Mouse (Mus musculus) liver, adult 2 months (tissue): Measurements from ENCODE around the gene Polr2h. TPM values are rescaled to one million over a fixed set of nuclear protein-coding genes. Genes with fewer than 3 reads are reported as not detected.

Experiments
- DNase-seq: peaks from one replicate; pipeline ENCODE4 v3.0.0-alpha.2; 2011; ENCODE audit warnings: low read depth, low spot score; ENCODE audit errors: extremely low read depth
- H3K27ac ChIP-seq: fragments of 200-500 bp; replicated peaks from 2 replicates; pipeline ENCODE4 v1.5.1; 2012; ENCODE audit warnings: low read depth, mild to moderate bottlenecking, control low read depth, inconsistent platforms, low read length; ENCODE audit not compliant: insufficient read depth
- H3K27me3 ChIP-seq: fragments of 200-500 bp; 2 replicates; pipeline ENCODE4 v1.6.1; 2012; ENCODE audit warnings: mild to moderate bottlenecking, moderate library complexity, low read length, inconsistent platforms; ENCODE audit not compliant: control insufficient read depth, insufficient read depth
- H3K36me3 ChIP-seq: fragments of 200-500 bp; 2 replicates; pipeline ENCODE4 v1.6.1; 2012; ENCODE audit warnings: low read length, inconsistent platforms; ENCODE audit not compliant: control insufficient read depth, insufficient read depth
- H3K4me1 ChIP-seq: fragments of 200-500 bp; 2 replicates; pipeline ENCODE4 v1.6.1; 2011; ENCODE audit warnings: low read length; ENCODE audit not compliant: control insufficient read depth, insufficient read depth
- H3K4me3 ChIP-seq: fragments of 200-500 bp; 2 replicates; pipeline ENCODE4 v1.5.1; 2011; ENCODE audit warnings: low read depth, mild to moderate bottlenecking, control low read depth, low read length, moderate library complexity; ENCODE audit not compliant: insufficient read depth
- H3K79me2 ChIP-seq: fragments of 200-500 bp; 2 replicates; pipeline ENCODE4 v1.6.1; 2012; ENCODE audit warnings: inconsistent platforms, mild to moderate bottlenecking, low read length, moderate library complexity; ENCODE audit not compliant: control insufficient read depth, insufficient read depth
- H3K9ac ChIP-seq: fragments of 200-500 bp; 2 replicates; pipeline ENCODE4 v1.6.1; 2012; ENCODE audit warnings: low read depth, mild to moderate bottlenecking, control low read depth, inconsistent platforms, low read length
- CTCF ChIP-seq: fragments of 200-500 bp; IDR thresholded peaks from 2 replicates; pipeline ENCODE4 v1.5.1; 2011; ENCODE audit warnings: low read depth, low read length, control low read depth
- POLR2A ChIP-seq: fragments of 200-500 bp; IDR thresholded peaks from 2 replicates; pipeline ENCODE4 v1.6.1; 2011; ENCODE audit warnings: low read length, control low read depth; ENCODE audit not compliant: insufficient read depth; ENCODE audit errors: extremely low read depth
- WGBS: fragments of 180-500 bp; shearing (Covaris S2); methylation state at CpG from one replicate; pipeline ENCODE4 v1.1.7; 2018; 5-methylcytosine and 5-hydroxymethylcytosine counted together
- polyA plus RNA-seq: library from polyadenylated mRNA; depleted of rRNA; stranded (reverse); fragments of >200 nt; gene quantifications from 2 replicates; pipeline ENCODE4 v1.2.3, GENCODE M21; 2012
- total RNA-seq: library from RNA; depleted of rRNA; stranded (reverse); fragments of >200 nt; gene quantifications from 2 replicates; pipeline ENCODE4 v1.2.3, GENCODE M21; 2014

Polr2h gene
- total and polyA plus RNA-seq, 2 experiments: 9.5 to 19.2 TPM

- H3K4me3 ChIP-seq: no peak overlapping the region
- no peak for DNase-seq
- TF ChIP-seq POLR2A (no peak), CTCF (no peak)
- no peaks in the 10 kb centered on the region; the same call in 1 of the 2 replicates for H3K79me2 ChIP-seq
- H3K27ac ChIP-seq: no peak overlapping the region
- WGBS: 81% methylated on average over 5 of the region's 5 CpGs
- no peak overlapping the region for H3K9ac ChIP-seq
- peaks cover 5% of the 10 kb centered on the region; the same call in 1 of the 2 replicates for H3K36me3 ChIP-seq
- peaks cover 5% of the 10 kb centered on the region for H3K4me1 ChIP-seq
- H3K27me3 ChIP-seq: no peaks in the 10 kb centered on the region
Observed at GRCm38 (mm10) chr16:20731688-20732087, 14.2 kb downstream of the Polr2h start.

GRCm38 (mm10) chr16:20732251-20732924, 14.9 kb downstream of the Polr2h start:
- peak overlapping the region; percentile 91 for H3K9ac ChIP-seq
- TF ChIP-seq POLR2A (no peak), CTCF (no peak)
- peaks cover 5% of the 10 kb centered on the region; the same call in 1 of the 2 replicates for H3K36me3 ChIP-seq
- H3K79me2 ChIP-seq: no peaks in the 10 kb centered on the region; the same call in 1 of the 2 replicates
- no peaks in the 10 kb centered on the region for H3K27me3 ChIP-seq
- 6% methylated on average over 26 of the region's 30 CpGs for WGBS
- DNase-seq: no peak
- H3K4me1 ChIP-seq: peaks cover 5% of the 10 kb centered on the region
- peak overlapping the region; percentile 65 for H3K27ac ChIP-seq
- peak overlapping the region; percentile 82 for H3K4me3 ChIP-seq

- Histone ChIP-seq H3K27me3 (no peaks in the 10 kb centered on the region), H3K4me1 (peaks cover 5% of the 10 kb centered on the region), H3K4me3 (peak within 1 kb of the TSS; percentile 82), H3K27ac (peak within 1 kb of the TSS; percentile 65), H3K9ac (peak within 1 kb of the TSS; percentile 91), H3K79me2 (no peaks in the 10 kb centered on the region; the same call in 1 of the 2 replicates), H3K36me3 (peaks cover 5% of the 10 kb centered on the region; the same call in 1 of the 2 replicates)
- no peak for DNase-seq
- TF ChIP-seq CTCF (no peak), POLR2A (0 out of 2 replicates have a peak, but pooled peaks have one; percentile 3)
- WGBS: under 1% methylated on average over 69 of the region's 70 CpGs
Observed at GRCm38 (mm10) chr16:20732925-20733730, 15.7 kb downstream of the Polr2h start, which contains the start of gene Chrd. Gene Chrd, plus strand, starts transcription at chr16:20733127.

DNA sequence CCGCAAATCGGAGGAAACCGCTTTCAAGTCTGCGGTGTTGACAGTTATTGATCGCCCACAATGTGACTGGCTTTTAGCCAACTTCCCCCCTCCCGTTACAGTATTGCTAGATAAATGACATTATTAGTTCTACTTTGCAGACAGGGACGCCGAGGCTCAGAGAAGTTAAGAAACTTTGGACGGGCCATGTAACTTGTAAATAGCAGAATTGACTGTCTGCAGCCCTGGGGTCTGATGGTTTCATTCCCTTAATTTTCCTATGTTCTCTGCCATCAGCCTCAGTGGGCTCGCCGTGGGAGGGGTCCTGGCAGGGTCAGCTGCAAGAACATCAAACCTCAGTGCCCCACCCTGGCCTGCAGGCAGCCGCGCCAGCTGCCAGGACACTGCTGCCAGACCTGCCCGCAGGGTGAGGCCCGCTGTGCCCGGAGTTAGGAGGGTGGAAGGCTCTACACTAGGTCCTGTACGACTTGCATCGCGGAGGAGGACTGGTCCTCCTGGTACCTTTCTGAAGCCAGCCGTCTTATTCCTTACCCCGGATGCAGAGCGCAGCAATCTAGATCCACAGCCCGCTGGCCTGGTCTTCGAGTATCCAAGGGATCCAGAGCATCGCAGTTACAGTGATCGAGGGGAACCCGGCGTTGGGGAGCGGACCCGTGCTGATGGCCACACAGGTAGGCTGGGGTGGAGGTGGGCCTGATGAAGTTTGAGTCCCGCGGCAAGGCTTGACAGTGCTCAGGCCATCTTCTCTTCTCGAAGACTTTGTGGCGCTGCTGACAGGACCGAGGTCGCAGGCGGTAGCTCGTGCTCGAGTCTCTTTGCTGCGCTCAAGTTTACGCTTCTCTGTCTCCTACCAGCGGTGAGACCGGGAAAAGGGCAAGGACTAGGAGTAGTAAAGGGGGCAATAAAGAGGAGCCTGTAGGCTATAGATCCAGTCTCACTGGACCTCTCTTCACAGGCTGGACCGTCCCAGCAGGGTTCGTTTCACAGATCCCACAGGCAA, 16.6 kb downstream of the Polr2h start, which contains the start of gene Thpo:
TSS of gene Thpo (minus strand) at position 781 of the 1,000 bp plus-strand sequence.
- no peak within 1 kb of the TSS for H3K27ac ChIP-seq
- peak within 1 kb of the TSS; percentile 91 for H3K9ac ChIP-seq
- peak within 1 kb of the TSS; percentile 82 for H3K4me3 ChIP-seq
- H3K79me2 ChIP-seq: no peaks in the 10 kb centered on the region
- peaks cover 5% of the 10 kb centered on the region for H3K4me1 ChIP-seq
- no peaks in the 10 kb centered on the region for H3K36me3 ChIP-seq
- TF ChIP-seq POLR2A (no peak), CTCF (no peak)
- DNase-seq: peak; percentile 44
- WGBS: 44% methylated on average over 45 of the region's 45 CpGs
- H3K27me3 ChIP-seq: no peaks in the 10 kb centered on the region

- Histone ChIP-seq H3K9ac (no peak overlapping the region), H3K27me3 (no peaks in the 10 kb centered on the region), H3K4me1 (no peaks in the 10 kb centered on the region), H3K27ac (no peak overlapping the region), H3K36me3 (no peaks in the 10 kb centered on the region), H3K79me2 (no peaks in the 10 kb centered on the region), H3K4me3 (no peak overlapping the region)
- TF ChIP-seq POLR2A: no peak
- TF ChIP-seq CTCF: no peak
- 93% methylated on average over 5 of the region's 5 CpGs for WGBS
- DNase-seq: no peak
Observed at GRCm38 (mm10) chr16:20735651-20736050, 18.2 kb downstream of the Polr2h start.
